Mouse (Mus musculus): ENCODE results near the gene Gm5678.

Gene Gm5678

DNA sequence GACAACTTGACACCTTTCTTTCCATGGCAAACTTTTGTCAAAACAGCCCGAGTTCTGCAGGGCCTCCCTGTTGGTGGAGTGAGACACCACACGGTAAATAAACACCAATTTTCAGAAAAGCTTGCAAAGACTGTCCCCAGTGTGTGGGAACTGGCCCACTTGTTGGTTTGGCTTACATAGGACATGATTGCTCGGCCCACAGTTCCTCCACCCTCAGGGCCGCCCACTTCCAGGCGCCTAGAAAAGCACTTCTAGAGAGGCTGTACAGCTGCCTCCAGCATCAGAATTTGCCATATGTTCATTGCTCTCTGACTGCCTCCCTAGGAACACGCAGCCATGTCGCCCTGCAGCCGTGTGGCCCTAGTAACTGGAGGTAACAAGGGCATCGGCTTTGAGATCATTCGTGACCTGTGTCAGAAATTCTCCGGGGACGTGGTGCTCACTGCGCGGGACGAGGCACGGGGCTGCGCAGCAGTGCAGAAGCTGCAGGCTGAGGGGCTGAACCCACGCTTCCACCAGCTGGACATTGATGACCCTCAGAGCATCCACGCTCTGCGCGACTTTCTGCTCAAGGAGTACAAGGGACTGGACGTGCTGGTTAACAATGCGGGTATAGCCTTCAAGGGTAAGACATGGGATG lies at the start of gene Gm5678:
Gene Gm5678, plus strand, starts transcription at position 337 of the 640 bp plus-strand sequence.
- DNase-seq (ENCODE audit: low read depth, low spot score), result no peak

DNA sequence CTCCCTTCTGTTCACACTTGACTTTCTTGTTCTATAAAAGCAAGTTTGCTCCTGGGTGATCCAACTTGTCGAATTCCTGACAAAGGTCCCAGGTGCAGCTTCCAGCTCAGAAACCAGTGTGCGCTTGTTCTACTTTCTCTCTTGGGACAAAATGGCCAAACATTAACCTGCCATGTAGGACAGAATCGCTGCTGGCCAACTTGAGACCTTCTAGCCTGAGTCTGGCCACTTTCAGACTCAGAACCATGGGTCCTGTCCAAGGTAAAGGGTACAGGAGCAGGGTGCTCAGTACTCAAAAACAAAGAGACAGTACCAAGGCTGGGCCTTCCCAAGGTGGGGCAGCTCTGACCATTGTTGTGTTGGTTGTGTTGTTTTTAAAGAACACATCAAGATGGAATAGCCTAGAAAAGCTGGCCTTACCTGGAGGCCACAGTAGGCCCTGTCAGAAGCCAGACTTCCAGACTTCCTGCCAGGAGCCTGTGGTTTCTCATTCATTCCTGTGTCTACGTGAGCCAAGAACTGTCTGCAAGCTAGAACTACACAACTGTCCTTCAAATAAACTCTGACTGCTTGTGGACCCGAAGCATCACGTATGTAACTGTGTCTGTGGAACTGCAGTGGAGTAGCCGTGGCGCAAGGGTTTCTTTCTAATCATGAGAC lies 49.4 kb upstream of the Gm5678 start:
- no peak for DNase-seq (ENCODE audit: low read depth, low spot score)

DNA sequence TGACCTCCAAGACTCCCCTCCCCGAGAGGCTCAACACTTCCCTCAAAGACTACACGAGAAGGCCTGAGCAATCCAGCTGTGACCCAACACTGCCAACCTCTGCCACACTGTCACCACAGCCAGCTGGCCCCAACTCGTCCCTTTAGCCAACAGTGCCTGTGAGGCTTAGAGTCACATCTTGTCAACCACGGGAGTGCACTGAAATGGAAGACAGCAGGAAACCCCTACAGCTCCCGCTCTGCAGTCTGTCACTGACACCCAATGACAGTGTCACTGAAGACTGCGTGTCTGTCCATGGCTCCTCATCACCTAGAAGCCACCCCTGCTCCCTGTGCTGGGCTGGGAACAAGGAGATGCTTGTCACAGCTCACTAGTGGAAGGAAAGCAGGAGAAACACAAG lies 46.8 kb upstream of the Gm5678 start:
- DNase-seq (ENCODE audit: low read depth, low spot score), result no peak

DNA sequence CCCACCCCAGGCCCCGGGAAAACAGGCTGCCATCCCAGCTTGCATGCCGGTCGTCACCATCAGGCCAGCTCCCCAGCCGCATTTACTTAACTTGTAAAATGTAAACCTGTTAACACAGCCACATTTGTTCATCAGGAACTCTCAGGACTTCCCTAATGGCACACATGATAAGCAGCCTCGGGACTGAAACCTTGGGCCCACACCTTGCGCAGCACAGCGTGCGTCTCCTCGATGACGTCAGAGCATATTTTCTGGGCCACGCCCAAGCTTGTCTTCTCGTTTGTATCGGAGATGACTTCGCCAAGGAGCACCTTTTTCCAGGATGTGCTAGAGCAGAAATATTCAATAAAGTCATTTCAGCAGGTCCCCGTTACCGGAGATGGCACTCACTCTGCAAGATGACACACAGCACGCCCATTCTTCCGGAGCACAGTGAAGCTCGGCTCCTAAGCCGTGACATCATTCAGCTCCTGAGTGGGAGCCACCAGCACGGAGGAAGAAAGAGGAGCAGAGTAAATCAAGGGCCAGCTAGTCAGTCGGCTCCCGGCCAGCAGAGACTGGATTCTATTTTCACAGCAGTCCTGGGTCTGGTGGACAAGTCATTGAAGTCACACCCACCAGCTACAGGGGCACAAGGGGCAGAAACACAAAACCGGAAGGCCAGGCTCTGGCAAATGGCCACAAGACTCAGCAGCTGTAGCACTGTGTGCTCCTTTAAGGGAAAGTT lies 42.8 kb upstream of the Gm5678 start:
- DNase-seq (ENCODE audit: low read depth, low spot score), result peak; percentile 54

DNA sequence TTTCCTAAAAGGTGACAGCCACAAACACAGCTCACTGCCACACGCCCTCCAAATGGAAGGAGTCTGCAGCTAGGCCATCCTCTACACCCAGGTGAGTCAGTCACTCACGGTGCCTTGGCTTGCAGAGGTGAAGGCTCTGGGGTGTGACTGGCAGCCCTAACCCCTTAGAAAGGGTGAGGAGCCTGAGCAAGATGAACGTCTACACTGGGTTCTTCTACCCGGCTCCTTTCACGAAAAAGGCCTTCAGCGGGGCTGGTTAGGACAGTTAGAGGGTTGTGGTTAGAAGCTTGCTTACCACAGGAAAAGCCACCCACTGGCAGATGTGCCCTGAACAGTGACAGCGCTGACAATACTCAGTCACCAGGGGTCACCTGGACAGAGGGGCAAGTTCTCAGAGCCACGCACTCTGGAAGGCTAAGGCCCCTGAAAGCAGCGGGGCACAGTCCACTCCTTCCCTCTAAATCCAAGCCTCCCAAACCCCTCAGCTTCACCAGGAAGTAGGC lies 42.1 kb upstream of the Gm5678 start:
- peak; percentile 70 for DNase-seq (ENCODE audit: low read depth, low spot score)

DNA sequence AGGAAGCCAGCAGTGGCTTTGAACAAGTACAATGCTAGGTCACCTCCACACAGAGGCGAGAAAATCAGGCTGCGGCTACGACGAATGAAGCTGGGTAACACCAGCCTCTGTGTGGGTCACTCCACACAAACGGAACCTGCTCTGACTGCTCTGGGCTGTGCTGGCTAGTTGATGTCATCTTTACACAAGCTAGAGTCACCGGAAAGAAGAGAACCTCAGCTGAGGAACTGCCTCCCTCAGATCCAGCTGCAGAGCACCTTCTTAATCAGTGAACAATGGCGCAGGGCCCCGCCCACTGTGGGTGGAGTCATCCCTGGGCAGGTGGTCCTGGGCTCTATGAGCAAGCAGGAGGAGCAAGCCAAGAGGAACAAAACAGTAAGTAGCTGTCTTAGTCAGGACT lies 41.5 kb upstream of the Gm5678 start:
- peak; percentile 71 for DNase-seq (ENCODE audit: low read depth, low spot score)

DNA sequence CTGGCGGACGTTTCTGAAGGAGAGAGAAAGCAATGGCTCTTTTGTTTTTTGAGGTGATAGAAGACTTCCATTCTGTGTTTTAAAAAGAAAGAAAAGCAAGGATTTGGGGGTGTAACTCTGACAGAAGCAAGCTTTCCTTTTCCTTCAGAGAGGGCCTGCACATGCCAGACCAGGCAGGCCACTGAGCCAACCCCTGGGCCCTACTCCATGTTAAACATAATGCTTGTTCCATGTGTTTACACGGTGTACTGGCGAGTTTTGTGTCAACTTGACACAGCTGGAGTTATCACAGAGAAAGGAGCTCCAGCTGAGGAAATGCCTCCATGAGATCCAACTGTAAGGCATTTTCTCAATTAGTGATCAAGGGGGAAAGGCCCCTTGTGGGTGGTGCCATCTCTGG lies 39.6 kb upstream of the Gm5678 start:
- DNase-seq (ENCODE audit: low read depth, low spot score), result no peak

DNA sequence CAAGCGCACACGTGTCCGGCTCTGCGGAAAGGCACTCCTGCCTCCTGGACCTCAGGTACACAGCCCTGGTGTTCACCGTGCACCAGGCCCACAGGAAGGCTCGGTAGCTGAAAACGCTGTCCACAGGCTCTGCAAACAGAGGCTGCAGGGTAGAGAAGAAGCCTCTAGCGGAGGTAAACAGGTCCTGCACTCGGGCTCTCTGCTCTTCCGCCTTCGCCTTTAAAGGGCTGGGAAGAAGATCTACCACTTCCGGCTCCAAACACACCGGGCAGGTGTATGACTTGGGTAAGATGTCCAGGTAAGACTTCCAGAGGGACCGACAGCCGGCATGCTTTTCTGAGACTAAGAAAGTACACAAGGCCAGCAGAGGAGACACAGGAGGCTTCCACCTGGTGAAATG lies 37.0 kb upstream of the Gm5678 start:
- DNase-seq (ENCODE audit: low read depth, low spot score), result no peak

DNA sequence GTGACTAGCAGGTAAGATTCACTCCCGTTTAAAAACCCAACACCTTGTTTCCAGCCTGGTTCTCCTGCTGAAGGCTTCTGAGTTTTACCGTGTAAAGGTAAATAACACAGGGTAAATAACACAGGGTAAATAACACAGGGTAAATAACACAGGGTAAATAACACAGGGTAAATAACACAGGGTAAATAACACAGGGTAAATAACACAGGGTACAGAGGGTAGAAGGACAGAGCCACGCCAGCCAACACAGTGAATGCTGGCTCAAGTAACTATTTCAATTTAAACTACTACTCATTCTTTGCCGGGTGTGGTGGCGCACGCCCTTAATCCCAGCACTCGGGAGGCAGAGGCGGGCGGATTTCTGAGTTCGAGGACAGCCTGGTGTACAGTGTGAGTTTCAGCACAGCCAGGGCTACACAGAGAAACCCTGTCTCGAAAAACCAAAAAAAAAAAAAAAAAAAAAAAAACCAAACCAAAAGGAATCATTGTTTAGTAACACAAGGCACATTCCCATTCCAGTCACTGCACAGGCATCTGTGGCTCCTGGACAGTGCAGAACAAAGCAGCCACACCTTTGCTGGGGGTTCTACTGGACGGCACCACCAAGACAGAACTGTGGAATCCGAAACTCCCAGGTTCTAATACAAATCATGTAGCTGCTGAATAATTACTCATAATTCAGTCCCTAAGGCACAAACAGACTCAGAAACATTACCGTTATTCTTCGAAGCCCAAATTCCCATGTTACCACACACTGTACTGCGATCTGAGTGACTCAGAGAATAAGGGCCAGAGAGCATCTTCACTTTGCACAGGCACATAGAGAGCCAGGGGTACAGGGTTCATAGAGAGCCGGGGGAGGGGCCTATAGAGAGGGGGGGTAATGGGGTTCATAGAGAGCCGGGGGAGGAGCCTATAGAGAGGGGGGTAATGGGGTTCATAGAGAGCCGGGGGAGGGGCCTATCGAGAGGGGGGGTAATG lies 36.2 kb upstream of the Gm5678 start:
- no peak for DNase-seq (ENCODE audit: low read depth, low spot score)

DNA sequence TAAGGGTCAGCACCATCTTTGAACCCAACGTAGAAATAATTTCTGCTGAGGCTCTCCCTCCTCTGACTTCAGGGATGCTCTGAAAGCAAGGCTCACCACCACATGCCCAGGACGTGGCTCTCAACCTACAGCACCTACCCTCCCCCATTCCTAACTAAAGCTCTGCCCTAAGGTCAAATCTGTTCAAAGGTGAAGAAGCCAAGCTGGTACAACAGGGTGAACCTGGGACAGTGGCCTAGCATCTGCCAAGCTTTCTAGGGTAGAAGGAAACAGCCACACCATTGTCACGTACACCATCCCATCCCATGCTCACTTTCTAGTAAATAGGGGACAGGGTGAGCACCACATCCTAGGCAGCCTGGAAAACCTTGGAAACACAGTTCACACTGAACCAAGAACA lies 35.2 kb upstream of the Gm5678 start:
- DNase-seq (ENCODE audit: low read depth, low spot score), result no peak

DNA sequence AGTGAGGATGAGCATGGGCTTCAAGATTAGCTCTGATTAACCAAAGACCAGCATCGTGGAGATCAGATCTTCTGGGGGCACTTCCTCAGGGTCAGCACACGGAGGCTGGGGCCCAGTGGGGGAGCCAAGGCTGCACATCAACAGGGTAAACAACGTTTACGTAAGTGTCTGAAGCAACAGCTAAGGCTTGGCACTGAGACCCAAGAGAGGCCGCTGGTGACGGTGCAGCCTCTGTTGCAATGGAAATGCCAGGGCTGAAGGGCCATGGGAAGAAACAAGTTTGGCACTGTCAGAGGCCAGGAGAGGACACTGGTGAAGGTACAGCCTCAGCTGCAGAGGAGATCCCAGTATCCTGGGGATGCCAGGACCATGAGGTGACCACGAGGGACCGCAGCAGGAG lies 34.5 kb upstream of the Gm5678 start:
- DNase-seq (ENCODE audit: low read depth, low spot score), result no peak

DNA sequence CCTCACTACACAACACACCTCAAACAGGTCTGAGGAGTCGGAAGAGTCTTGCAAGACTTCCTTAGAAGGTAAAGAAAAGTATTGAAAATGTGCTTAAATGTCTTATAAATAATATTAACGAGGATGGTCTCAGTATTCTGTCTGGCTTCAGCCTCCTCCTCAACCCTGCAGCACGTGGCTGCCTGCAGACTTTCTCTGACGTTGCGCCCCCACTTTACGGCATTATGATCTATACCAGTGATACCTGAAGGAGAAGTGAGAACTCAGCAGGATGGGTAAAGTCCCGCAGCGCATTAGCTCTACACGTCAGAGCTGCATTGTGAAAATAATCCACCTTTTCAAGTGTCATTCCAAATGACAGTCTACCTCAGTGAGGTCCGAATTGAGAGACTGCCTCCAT lies 33.4 kb upstream of the Gm5678 start:
- DNase-seq (ENCODE audit: low read depth, low spot score), result no peak

DNA sequence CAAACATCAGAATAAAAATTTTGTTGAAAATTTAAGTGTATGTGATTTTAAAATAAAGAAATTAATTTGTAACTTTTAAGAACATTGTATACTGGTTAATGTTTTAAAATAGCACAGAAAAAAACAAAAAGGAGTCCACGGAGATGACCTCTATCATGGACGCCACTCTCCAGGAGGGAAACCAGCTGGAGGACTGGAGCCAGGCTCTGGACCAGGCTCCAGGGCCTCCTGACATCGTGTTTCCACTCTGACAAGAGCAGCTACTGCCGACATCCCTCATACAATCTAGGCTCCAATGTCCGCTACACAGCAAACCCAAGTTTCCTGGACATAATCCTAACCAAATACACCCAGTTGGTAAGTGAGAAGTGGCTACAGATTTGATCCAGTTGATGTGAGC lies 32.1 kb upstream of the Gm5678 start:
- DNase-seq (ENCODE audit: low read depth, low spot score), result no peak

DNA sequence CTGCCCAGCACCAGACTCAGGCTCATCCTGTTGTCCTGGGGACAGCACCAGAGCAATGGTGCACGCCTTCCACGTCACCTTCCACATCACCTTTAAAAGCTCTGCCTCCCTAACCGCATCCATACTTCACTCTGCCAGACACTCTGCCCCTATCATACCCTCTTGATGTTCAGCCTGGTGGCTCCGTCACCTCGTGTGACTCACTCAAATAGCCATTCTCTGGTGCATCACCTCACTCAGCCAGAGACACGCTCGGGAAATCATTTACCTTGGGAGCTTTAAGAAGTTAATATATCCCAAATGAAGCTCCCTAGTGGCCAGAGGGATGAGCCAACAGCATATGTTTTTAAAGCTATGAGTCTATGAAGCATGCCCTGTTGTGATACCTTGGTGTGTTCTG lies 31.1 kb upstream of the Gm5678 start:
- no peak for DNase-seq (ENCODE audit: low read depth, low spot score)

DNA sequence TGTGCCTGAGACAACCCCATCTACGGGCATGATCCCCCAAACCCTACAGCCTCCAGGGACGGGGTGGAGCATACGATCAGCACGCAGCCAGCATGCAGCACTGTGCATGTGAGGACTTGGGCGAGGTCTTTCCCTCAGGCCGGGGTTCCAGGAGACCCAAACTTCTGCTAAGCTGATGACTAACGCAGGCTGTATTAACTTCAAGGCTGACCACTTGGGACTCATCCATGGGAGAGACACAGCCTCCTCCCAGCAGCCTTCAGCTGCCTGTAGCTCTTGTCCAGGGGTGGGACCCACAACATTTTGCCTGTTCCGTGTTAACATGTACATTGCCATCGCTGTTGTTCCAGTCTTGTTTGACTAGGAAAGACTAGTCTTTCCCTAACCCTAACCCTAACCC lies 30.3 kb upstream of the Gm5678 start:
- DNase-seq (ENCODE audit: low read depth, low spot score), result no peak

DNA sequence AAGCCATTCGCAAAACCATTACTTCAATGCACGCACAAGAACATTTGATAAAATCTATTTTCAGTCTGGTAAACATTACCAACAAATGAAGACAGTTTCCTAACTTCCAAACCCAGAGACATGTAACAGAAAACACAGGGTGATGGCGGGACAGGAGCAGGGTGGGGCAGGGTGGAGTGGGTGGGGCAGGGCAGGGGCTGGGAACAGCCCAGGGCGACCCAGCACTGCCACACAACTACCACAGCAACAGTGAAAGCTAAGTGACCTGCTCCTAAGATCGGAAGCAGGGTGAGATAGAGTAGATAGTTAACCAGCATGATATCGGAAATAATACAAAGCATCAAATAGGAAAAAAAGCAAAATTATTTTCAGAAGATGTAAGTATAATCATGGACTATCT lies 28.4 kb upstream of the Gm5678 start:
- no peak for DNase-seq (ENCODE audit: low read depth, low spot score)

DNA sequence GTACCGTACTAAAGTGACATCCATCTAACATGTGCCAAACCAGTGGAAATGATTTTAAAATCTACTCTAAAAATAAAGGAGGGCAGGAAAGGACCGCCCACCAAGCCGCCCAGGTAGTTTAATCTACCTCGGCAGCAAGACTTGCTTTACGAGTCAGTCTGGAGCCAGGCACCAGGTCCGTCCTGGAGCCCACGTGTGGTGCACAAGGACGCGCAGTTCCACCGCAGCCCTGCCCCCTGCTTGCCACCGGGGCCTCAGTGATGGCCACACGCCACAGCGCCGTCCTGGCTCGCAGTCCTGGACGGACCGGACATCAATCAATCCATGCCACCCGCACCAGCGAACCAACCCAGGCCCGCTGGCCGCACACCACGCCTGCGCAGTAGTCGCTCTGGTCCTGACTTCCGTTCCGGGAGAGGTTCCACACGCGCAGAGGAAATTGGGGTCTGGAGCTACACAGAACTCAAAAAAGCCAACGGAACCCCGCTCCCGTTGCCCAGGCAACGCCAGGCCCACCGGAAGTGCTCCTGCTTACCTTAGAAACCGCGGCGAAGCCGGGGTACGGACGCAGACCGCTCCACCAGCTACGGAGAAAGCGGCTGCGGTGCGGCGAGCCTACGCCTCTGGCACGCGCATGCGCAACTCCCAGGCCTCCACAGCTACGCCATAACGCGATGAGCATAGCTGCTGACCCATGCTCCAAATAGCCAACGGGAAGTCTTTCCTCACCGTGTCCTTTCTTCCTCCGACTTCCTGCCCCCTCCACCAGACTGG lies 24.3 kb upstream of the Gm5678 start, which contains the start of gene Setd4:
Gene Setd4, minus strand, starts transcription at position 625 of the 774 bp plus-strand sequence.
- peak; percentile 90 for DNase-seq (ENCODE audit: low read depth, low spot score)

DNA sequence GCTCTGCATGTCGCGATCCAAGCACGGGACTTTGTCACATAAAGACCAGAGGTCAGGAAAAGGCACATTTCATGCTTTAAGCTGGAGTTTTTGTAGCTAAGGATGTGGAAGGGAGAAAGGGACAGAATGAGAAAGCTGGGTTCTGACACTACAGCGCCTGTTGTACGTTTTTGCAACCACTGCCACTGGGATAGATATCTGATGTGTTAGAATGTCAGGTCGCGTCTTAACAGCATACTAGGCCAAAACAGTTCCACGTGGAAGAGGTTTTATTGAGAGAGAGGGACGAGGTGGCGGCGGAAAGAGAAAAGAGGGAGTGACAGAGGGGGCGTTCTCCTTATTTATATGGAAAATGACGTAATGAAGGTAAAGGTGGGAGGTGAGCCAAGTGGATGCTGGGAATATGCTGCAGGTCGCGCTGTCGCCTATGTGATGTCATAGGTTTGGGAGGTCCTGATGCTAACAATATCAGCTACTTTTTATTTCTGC lies 23.4 kb upstream of the Gm5678 start:
- peak; percentile 19 for DNase-seq (ENCODE audit: low read depth, low spot score)

DNA sequence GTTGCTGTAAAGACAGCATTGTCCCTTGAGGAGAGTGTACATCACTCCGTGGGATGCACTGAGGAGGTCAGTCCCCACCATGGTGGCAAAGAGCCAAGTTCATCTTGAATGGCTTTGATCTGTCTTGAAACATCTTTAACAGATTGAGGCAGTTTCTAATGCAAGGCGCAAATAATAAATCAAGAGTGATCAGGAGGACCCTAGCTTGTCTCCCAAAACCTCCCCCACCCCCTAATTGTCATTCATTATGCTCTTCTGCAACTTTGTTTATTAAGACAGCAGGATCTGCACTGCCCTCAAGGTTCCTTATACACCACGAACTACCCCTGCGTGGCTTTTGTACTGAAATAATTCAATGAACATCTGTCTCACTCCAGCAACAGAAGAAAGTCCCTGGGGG lies 22.3 kb upstream of the Gm5678 start, which contains the start of gene Cbr1:
Gene Cbr1, plus strand, starts transcription at position 301 of the 400 bp plus-strand sequence.
- no peak for DNase-seq (ENCODE audit: low read depth, low spot score)

DNA sequence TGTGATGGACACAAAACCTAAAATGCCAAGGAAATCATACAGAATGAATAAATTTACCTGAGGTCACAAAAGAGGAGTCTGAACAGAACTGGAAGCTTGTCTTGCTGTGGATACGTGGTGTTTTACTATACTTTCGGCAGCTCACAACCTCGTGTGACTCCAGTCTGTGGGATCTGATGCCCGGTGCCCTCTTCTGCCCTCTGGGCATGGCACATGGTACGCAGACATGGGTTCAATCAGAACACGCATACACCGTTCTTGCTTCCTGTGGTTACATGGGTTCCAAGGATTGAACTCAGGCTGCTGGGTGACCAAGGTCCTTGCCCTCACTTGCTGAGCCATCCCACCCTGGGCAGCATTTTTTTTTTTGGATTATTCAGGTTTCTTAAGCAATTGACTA lies 21.8 kb upstream of the Gm5678 start:
- DNase-seq (ENCODE audit: low read depth, low spot score), result no peak

Measured in CD4-positive helper T cell, adult 2 months (primary cell).